Mouse (Mus musculus) adrenal gland, adult 2 months (tissue): Measurements from ENCODE around the gene Coq7. TPM values are rescaled to one million over a fixed set of nuclear protein-coding genes. Genes with fewer than 3 reads are reported as not detected.
A peak's percentile ranks its signal among the peaks of the same experiment; 100 is the strongest.

Experiments
- DNase-seq: peaks from one replicate; pipeline ENCODE4 v3.0.0; 2021
- long read RNA-seq: library from polyadenylated mRNA; stranded (forward); transcript quantifications from one replicate; pipeline ENCODE4 v2.0.0, GENCODE M21; 2021
- polyA plus RNA-seq: library from polyadenylated mRNA; depleted of rRNA; stranded (reverse); fragments of >200 nt; gene quantifications from 2 replicates; pipeline ENCODE4 v1.2.3, GENCODE M21; 2012; rRNA removed
- total RNA-seq, 2 experiments: library from RNA; stranded (reverse); gene quantifications; 2 replicates each; pipeline ENCODE4 v1.2.3; 2021

Coq7 gene
- total RNA-seq (10 to 100 TPM; 28.3 to 52.0 TPM), polyA plus RNA-seq (32.3 and 37.0 TPM in 2 replicates)
- long read RNA-seq, transcript Coq7-201 (6 exons, 914 nt), result major isoform, 42 of 45 reads
- long read RNA-seq, partial matches to known transcripts, result 2 of 45 reads
- long read RNA-seq, other reads (novel, unspliced or antisense), result 1 of 45 reads

DNA sequence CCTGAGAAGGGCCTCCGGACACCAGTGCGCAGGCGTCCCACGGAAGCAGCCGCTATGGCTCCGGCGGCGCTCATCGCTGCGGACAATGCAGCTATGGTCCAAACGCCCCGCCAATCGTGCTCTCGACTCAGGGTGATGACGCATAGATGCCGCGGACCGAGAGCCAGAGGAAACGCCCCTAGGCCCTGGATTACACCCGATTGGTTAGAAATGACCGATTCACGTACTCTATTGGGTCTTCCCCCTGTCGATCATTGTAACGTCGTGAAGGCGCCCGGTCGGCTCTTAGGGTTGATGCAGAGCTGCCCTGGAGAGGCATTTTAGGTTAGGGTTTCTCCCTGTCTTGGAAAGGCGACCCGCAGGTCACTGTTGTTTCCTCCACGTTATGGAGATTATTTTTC lies at the start of gene Coq7:
TSS of gene Coq7 (minus strand) at position 179 of the 401 bp plus-strand sequence.
- DNase-seq, result peak; percentile 96

DNA sequence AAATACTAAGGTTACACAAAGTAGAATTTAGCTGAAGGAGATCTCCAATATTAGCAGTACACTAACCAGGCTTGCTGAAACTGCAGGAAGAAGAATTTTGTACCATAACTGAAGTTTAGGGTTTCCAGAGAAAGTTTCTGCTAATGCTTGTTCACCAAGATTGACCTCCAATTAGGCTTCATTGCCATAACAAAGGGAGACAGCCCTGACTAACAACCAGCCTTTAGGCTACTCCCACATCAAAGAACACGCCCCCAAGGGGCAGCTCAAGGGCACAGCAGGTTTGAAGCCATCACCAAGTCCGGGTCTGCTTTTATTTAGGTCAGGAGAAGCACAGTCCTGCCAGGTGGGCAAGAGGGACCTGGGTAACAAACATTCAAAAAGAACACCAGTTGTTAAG lies 46.8 kb upstream of the Coq7 start:
- DNase-seq, result no peak

DNA sequence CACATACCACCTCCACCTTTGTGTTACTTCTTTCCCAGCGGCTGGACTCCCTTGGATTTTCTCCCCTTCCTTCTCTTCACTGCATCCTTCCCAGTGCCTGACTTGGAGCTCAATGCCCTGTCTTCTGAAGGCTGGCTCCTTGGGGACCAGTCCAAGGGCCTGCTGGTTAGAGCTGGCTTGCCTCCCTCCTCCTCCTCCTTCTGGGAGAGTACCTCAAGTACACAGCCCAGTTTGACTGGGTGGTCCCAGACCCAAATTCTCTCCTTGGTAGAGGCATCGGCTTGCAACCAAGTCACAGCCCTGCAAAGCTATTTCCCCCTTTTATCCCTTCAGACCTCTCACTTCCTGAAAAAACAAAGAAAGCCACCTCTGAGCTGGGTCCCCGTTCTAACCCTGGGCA lies 45.1 kb upstream of the Coq7 start:
- DNase-seq, result no peak

DNA sequence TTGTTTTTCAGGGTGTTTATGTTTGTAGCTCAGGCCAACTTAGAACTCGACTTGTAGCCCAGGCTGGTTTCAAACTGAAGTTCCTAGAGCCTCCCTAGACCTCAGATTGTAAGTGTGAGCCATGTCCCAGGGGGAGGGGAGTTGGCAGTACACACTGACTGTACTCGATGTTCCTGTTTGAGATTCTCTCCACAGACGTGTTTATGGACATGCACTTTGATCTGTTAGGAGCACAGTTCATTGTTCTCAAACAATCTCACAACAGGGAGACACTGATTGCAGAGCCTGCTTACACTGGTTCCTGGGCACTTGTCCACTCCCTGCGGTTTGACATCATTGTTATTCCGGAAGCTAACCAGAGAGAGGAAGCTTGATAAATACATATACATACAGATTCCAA lies 38.9 kb upstream of the Coq7 start:
- no peak for DNase-seq

DNA sequence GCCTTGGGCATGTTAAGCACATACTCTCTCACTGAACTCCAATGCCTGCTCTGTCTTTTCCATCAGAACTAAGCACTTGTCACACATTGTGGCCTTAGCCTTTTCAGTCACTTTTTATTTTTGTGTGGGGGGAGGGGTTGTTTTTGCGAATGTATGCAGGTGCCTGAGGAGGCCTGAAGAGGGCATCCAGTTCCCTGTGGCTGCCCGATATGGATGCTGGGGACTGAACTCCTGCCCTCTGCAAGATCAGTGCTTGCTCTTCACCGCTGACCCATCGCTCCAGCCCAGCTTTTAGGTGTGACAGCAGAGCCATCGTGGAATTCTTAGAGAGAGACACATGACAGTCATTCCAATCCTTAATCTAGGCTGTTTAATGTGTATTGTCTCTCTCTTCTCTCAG lies 38.2 kb upstream of the Coq7 start:
- no peak for DNase-seq

DNA sequence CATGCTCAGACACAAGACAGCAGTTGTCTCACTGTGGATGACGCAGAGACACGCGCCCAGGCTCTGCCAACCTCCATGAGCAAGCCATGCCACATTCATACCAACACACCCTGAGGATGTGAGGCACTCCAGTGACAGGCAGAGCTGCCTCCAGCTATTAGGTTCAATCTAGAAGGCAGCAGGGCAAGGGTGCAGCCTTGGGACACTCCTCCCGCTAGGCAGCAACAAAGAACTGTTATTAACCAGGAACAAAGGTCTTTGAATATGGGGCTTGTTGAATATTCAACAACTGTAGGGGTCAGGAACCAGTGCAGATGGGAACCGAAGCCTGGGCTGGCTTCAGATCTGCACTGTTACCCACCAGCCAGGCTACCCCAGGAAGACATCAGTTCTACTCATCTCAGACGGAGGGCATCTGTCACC lies 36.0 kb upstream of the Coq7 start:
- no peak for DNase-seq

DNA sequence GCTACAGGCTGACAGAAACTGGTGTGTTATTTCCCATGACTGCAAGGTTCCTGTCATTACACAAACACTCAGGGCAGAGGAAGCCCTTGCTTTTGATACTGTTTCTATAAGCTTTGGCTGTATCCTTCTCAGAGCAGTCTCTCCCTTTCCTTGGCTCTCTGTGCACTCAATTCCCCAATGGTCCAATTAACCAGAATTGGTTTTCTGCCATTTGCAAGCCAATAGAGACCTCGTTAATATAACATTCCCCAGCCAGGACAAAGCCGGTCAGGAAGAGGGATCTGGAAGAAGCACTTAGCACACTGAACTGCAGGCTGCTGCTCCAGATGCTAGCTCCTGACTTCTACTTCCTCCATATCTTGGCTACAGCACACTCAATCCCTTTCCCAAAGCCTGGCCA lies 21.1 kb upstream of the Coq7 start:
- DNase-seq, result no peak

DNA sequence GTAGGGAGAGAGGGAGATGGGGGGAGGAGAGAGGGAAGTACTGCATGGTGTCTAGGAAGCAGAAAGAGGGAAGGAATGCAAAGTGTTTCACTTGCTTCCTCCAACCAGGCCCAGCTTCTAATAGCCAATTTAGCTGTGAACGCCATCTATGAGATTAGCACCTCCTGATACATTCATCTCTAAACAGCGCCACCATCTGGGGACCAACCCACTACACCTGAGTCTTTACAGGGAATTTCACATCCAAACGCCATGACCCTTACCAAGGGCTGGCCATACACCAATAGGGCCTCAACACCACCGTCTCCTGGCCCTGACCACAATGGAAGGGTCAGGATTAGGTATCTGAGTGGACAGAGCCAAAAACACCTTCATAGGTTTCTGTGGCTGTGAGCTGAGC lies 20.7 kb upstream of the Coq7 start:
- no peak for DNase-seq

DNA sequence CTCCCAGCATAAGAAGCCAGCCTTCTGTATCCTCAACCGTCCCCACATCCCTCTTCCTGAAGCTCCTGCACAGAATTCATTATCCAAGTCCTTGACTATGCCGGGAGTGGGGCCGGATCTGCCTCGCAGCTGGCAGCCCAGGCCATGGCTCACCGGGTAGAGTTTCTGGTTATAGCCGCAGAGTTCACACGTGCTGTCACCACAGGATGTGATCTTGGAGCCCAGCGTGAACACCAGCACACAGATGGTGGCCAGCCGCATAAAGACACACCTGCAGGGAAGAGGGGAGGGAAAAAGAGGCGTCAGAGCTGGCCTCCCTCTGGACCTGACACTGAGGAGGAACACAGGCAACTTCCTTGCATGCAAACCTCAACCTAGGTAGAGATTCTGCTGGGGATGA lies 14.3 kb upstream of the Coq7 start:
- no peak for DNase-seq

DNA sequence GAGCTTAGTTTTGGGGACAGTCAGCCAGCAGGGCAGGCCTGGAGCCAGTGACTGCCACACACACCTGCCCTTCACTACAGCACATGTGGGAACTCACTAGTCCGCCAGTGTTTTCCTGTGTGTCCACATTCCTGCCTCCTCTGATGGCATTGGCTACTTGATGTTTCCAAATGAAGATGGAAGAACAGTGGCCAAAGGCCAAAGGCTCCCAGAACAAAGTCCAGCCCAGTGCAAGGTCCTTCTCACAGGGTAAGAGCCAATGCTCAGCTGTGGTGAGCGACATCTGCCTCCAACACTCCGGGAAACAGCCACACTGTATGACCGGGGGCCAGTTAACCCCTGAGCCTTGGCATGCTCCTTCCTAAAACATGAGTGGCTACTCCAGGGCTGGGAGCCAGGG lies 11.0 kb upstream of the Coq7 start:
- peak; percentile 4 for DNase-seq

DNA sequence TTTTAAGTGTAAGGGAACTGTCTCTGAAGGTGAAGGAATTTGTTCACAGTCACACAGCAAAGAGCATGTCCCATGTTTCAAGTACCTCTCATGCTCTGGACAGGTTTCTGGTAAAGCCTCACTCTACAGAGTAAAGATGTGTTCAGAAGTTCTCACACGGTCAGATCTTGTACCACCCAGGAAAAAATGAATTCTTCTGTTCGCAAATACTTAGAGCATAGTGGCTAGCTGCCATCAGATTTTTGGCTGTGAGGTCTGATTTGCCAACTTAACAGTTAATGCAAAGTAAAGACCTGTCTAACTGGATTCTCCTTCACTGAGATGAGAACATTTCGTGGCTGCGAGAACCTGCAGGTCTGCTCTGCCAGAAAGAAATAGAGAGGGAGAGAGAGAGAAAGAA lies 1.9 kb upstream of the Coq7 start:
- DNase-seq, result no peak

DNA sequence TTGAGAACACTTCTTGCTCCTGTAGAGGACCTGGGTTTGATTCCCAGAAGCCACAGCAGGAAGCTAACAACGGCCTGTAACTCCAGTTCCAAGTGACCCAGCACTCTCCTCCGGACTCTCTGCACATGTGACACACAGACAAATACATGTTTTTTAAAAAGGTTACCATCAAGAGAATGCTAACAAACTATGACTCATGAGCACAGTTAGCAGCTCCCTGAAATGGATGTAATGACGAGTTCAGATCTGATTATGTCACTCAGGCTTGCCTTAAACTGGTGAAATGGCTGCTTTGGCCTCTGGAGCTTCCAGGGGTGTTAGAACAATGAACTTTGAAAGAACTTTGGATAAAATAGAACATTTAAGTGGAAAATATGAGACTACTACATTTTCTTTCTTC lies 1.2 kb upstream of the Coq7 start:
- DNase-seq, result no peak

DNA sequence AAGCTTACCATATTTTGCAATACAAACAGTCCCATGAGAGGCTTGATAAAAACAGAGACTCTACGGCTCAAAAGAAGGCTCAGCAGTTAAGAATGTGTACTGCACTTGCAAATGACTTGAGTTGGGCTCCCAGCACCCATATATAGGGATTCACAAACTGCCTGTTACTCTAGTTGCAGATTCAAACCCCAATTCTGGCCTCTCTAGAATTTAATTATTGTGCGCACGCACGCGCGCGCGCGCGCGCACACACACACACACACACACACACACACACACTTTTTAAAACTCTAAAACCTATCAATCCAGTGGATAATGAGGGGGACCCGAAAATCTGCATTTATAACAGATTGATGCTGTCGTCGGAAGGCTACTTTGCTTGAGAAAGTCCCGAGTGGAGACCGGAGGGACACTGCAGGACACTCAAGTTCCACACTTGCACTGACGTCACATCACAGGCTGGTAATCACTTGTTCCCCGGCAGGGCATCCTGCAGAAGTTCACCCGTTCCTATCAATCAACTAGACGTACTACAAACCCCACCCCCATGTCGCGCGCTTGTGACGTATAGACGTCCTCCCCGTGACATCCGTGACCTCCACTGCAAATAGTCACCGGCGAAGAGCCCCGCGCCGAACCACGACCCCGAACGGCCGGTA lies 508 bp downstream of the Coq7 start:
- DNase-seq, result peak; percentile 97

DNA sequence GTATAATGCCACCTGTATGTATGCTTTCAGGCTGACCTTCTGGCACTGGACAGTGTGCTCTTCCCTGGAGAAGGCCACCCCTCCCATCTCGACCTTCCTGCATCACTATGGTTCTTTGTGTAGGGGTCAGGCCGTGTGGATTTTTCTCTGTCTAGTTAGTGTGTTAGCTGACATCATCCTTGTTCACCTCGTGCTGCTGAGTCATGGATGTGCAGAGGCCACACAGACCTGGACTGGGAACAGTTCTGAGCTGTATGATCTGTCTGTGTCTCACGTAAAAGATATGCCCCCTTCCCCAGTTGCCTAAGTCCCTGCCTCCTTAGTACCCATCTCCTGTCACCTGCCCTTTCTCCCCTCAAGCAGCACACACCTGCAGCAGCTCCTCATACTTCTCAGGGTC lies 6.2 kb downstream of the Coq7 start:
- DNase-seq, result peak; percentile 34

DNA sequence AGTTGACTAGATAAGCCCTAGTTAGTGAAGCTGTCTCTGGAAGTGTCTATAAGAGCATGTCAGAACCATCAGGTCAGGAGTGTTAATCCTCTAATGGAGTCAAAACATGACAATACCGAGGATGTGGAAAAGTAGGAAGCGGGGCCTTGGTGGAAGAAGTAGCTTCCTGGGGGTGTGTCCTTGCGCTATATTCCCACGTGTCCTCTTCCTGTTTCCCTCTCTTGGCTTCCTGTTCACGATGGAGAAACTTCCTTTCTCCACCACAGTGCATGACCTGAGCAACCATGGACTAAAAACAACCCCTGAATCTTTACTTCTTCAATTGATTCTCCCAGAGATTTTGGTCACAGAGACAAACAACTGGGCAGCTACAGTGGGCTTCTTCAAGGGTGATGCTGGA lies 11.1 kb downstream of the Coq7 start:
- no peak for DNase-seq

DNA sequence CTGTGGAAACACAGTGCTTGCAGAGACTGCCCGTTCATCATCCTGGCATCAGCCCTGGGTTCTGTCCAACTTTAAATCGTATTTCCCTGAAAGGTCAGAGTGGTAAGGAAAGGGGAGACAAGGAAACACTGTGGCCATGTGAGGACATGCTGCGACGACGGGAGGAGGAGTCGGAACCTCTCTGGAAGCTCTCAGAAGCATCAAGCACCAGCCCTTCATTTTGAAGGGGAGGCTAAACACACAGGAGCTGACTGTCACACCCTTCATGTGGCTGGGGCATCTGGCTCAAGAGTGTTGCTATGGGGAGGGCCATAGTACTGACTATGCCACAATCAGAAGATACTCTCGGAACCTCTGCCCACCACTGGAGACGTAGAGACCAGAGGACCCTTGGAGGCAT lies 13.5 kb downstream of the Coq7 start:
- DNase-seq, result peak; percentile 5

DNA sequence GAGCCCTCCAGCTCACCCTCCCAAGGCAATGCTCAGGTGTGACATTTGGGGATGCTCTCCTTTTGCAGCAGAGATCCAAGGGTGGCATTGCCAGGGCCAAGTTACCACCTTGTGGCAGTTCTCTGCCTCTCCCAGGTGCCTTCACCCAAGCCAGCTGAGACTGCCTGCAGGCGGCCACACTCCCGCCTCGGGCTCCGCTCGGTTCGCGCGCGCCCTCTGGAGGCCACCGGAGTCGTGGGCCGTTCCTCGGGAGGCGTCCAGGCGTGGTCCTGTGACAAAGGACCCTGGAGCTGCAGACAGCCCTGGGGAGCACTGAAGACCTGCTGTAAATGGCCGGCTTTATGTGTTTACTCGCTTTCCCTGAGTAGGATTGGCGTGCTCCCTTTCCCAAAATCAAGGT lies 14.5 kb downstream of the Coq7 start:
- peak; percentile 82 for DNase-seq

DNA sequence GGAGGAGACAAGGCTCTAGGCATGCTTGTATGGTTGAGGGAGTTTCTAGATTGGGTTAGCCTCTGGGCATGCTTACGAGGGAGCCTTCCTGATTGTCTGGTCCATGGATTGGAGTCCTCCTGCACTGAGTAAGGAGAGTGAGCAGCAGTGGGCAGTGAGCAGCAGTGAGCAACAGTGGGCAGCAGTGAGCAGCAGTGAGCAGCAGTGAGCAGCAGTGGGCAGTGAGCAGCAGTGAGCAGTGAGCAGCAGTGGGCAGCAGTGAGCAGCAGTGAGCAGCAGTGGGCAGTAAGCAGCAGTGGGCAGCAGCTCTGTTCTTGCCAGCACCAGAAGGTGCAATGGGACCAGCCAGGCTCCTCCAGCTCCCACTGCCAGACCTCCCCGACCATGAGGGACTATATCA lies 15.3 kb downstream of the Coq7 start:
- DNase-seq, result peak; percentile 6

DNA sequence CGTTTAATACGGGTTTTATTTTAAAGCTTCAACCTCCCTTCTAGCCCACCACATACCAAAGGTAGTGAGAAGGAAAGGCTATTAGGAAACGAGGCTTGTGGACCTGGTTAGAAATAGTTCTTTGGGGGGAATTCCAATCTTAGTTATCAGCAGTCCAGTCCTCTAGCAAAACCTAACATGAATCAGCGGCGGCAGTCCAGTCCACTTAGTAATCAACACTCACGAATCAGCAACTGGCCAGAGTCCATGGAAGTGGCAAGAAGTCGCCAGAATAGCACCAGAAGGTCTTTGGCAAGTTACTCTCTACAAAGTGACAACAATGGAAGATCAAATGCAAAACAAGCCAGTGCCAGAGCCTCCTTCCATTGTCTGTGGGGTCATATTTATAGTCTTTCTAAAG lies 24.6 kb downstream of the Coq7 start:
- no peak for DNase-seq

DNA sequence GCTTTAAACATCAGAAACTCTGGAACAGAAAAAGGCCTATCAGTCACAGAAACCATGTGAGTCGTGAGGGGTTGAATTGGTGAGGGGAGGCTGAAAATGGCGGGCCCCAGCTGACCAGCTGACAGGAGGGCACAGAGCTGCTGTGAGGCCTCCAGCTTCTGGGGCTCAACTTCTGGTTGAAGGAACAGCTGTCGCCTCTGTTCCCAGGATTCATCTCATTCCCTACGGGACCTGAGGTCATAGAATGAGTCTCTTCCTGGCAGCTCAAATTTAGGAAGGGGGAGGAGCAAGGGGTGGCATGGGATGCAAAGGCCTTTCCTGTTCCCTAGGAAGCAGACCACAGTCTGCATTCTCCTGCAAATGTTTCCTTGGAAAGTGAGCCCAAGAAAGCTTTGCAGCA lies 29.3 kb downstream of the Coq7 start:
- no peak for DNase-seq

DNA sequence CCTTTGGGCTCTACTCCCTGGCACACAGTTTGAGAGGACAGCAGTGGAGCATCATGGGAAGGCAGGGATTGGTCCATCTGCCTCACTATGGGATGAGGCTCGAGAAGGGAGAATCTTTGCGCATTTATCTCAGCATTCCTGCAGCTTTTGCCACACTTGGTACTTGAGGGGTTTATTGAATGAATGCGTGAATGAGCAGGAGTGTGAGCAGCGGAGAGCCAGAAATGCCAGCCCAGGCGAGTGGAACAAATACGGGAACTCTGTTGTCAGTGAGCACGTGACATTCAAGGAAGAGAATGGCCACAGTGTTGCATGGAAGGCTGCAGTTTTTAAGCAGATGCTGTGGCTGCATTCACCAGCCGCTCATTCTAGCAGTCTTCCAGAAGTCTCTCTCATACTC lies 30.8 kb downstream of the Coq7 start:
- no peak for DNase-seq

DNA sequence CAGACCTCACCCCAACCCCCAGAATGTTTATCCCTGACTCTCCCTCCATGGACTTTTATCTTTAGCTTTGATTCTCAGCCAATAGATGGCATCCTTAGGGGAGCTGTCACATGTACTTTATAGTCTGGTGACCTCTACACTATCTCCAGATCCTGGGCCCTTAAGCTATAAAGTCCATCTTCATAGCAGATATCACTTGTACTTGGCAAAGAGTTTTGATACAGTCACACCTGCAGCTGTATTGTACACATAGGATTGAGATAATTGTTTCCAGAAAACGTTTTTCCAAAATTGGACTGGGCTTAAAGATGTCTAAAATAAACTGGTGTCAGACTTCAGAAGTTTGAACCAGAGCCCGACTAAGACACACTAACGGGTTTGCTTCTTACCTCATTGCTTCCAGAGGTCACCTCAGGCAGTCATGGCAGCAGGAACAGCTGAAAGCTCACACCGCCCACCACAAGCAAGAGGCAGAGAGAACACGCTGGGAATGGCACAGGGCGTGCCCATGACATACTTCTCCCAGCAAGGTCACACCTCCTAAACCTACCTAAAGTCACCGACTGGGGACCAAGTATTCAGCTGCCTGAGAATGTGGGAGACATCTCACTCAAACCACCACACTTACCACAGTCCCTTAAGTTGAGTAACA lies 33.2 kb downstream of the Coq7 start:
- DNase-seq, result no peak

DNA sequence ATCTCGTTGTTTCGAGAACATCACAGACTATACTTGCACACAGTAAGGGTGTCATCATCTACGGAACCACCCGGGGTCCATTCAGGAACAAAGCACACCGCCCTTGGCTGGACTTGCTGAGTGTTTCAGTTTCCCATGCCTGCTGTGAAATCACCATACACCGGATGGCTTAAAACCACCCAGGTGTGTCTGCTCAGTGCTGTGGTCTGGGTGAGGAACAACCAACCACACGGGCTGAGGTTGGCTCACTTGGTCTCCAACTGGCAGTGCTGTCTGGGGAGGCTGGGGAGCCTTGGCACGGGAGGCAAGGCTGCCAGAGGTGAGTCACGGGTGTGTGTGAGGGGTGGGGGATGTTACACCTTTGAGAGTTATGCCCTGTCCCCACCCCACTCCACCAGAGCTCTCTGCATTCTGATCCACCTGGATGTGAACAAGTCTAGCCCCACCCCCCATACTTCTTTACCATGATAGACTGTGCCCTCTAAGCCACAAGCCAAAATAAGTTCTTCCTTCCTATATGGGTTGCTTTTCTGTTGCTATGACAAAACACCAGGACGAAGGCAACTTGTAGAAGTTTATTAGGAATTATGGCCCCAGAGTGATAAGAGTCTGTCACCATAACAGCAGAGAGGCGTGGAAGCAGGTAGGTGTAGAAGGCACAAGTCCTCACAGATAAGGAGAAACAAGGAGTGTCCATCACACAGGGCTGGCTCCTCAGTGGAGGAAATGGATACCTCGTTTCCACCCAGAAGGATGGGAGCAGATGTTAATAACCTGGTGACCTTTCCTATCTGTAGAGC lies 34.0 kb downstream of the Coq7 start:
- DNase-seq, result no peak
